Mouse (Mus musculus) thymus, adult 2 months (tissue): ENCODE measurements around the gene Grn. TPM values are rescaled to one million over a fixed set of nuclear protein-coding genes. Genes with fewer than 3 reads are reported as not detected.

Experiments
- DNase-seq: peaks from one replicate; pipeline ENCODE4 v3.0.0; 2021
- H3K27ac ChIP-seq: fragments of 200-500 bp; 2 replicates; pipeline ENCODE4 v1.5.1; 2012; ENCODE audit warnings: low read length, control low read depth; ENCODE audit not compliant: control insufficient read depth, insufficient read depth
- H3K27me3 ChIP-seq: fragments of 200-500 bp; 2 replicates; pipeline ENCODE4 v1.6.1; 2012; ENCODE audit warnings: mild to moderate bottlenecking, low read length, moderate library complexity, mixed read lengths; ENCODE audit not compliant: control insufficient read depth, insufficient read depth
- H3K36me3 ChIP-seq: fragments of 200-500 bp; 2 replicates; pipeline ENCODE4 v1.6.1; 2012; ENCODE audit warnings: mild to moderate bottlenecking, low read length, moderate library complexity; ENCODE audit not compliant: control insufficient read depth, insufficient read depth
- H3K4me1 ChIP-seq: fragments of 200-500 bp; replicated peaks from 2 replicates; pipeline ENCODE4 v1.6.1; 2012; ENCODE audit warnings: low read length; ENCODE audit not compliant: control insufficient read depth, insufficient read depth
- H3K4me3 ChIP-seq: fragments of 200-500 bp; 2 replicates; pipeline ENCODE4 v1.5.1; 2012; ENCODE audit warnings: mild to moderate bottlenecking, low read length, control low read depth, moderate library complexity; ENCODE audit not compliant: control insufficient read depth, insufficient read depth
- CTCF ChIP-seq: fragments of 200-500 bp; IDR thresholded peaks from 2 replicates; pipeline ENCODE4 v1.5.1; 2012; ENCODE audit warnings: mild to moderate bottlenecking, control low read depth, low read length, moderate library complexity, borderline replicate concordance; ENCODE audit not compliant: control insufficient read depth, poor library complexity, insufficient read depth; ENCODE audit errors: extremely low read depth
- POLR2A ChIP-seq: fragments of 200-500 bp; IDR thresholded peaks from 2 replicates; pipeline ENCODE4 v1.6.1; 2012; ENCODE audit warnings: mild to moderate bottlenecking, low read length, control low read depth, moderate library complexity; ENCODE audit not compliant: control insufficient read depth, poor library complexity, insufficient read depth; ENCODE audit errors: extremely low read depth
- WGBS: fragments of 180-500 bp; shearing (Covaris S2); methylation state at CpG from one replicate; pipeline ENCODE4 v1.1.7; 2018; 5-methylcytosine and 5-hydroxymethylcytosine counted together
- polyA plus RNA-seq: library from polyadenylated mRNA; depleted of rRNA; stranded (reverse); fragments of >200 nt; gene quantifications from 2 replicates; pipeline ENCODE4 v1.2.3, GENCODE M21; 2012

The Grn gene
- polyA plus RNA-seq, 1 experiment = 151 TPM

DNA sequence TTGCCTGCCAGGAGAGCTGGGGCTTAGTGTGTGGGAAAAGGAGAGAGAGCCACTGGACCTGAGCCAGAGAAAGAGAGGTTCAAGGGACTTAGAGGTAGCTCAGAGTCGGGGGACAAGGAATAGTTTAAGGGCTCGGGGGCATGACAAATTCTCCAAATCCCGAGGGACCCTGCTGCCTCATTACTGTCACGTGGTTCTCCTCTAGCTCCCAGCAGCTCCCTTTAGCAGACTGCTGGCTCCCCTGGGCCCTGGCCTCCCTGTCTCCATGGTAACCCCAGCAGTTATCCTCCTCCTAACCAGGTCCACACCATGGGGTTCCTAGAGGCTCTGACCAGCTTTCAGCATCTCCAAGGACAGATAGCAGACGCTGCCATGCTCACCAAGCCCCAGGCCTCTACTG lies 34.9 kb upstream of the Grn start:
- no peaks in the 10 kb centered on the region for H3K36me3 ChIP-seq
- no peak for DNase-seq
- TF ChIP-seq CTCF (no peak), POLR2A (no peak)
- no peak overlapping the region for H3K4me3 ChIP-seq
- no peak overlapping the region for H3K27ac ChIP-seq
- peaks cover 16% of the 10 kb centered on the region for H3K4me1 ChIP-seq
- peaks cover 8% of the 10 kb centered on the region; the same call in 1 of the 2 replicates for H3K27me3 ChIP-seq
- WGBS = 41% methylated on average over 5 of the region's 5 CpGs

DNA sequence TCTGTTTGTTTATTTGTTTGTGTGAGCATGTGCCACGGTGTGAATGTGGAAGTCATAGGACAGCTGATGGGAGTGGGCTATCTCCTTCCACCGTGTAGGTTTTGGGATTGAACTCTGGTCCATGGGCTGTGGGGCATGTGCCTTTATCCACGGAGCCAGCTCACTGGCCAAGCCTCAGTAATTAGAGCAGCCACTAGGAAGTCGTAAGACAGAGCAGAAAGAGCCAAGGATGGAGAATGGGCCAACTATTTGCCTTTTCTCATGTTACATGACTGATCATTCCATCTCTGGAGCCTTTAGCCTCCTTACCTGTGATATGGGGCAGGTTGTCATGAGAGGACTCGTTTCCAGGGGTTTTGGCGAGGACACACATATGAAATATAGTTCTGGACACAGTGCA lies 33.9 kb upstream of the Grn start:
- WGBS = 71% methylated on average over 6 of the region's 6 CpGs
- DNase-seq = no peak
- peaks cover 6% of the 10 kb centered on the region; the same call in 1 of the 2 replicates for H3K27me3 ChIP-seq
- TF ChIP-seq CTCF = no peak
- no peak for TF ChIP-seq POLR2A
- no peaks in the 10 kb centered on the region for H3K36me3 ChIP-seq
- no peak overlapping the region for H3K27ac ChIP-seq
- no peak overlapping the region for H3K4me3 ChIP-seq
- peaks cover 16% of the 10 kb centered on the region for H3K4me1 ChIP-seq

DNA sequence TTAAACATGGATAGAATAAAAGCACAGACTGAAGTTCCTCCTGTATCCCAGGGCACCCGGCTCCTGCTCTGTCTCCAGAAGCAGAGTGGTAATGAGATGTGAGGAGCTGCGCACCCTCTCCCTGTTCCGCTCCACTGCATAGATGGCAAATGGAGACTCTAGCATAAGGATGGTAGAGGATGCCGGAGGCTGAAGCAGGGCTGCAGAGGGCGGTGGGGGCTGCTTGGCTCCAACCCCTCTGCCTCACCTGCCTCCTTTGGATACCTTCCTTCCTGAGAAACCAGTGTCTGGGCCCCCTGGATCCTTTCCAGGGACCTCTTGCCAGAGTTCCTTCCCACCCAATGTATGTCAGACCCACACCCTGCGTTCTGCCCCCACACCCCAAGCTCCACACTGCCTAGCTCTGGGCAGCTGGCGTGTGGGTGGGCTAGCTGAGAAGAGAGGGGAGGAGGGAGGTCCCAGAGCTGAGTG lies 33.4 kb upstream of the Grn start:
- 85% methylated on average over 7 of the region's 7 CpGs for WGBS
- Histone ChIP-seq H3K36me3 (no peaks in the 10 kb centered on the region), H3K27ac (no peak overlapping the region), H3K4me1 (peaks cover 16% of the 10 kb centered on the region), H3K4me3 (no peak overlapping the region), H3K27me3 (peaks cover 6% of the 10 kb centered on the region; the same call in 1 of the 2 replicates)
- TF ChIP-seq CTCF (no peak), POLR2A (no peak)
- DNase-seq = no peak

GRCm38 (mm10) chr11:102398007-102398825 lies 31.9 kb upstream of the Grn start:
- no peak for DNase-seq
- H3K27me3 ChIP-seq = peaks cover 6% of the 10 kb centered on the region; the same call in 1 of the 2 replicates
- no peak for TF ChIP-seq POLR2A
- TF ChIP-seq CTCF = no peak
- 86% methylated on average over 20 of the region's 20 CpGs for WGBS
- H3K27ac ChIP-seq = no peak overlapping the region
- H3K4me1 ChIP-seq = peaks cover 8% of the 10 kb centered on the region
- no peak overlapping the region for H3K4me3 ChIP-seq
- no peaks in the 10 kb centered on the region for H3K36me3 ChIP-seq

DNA sequence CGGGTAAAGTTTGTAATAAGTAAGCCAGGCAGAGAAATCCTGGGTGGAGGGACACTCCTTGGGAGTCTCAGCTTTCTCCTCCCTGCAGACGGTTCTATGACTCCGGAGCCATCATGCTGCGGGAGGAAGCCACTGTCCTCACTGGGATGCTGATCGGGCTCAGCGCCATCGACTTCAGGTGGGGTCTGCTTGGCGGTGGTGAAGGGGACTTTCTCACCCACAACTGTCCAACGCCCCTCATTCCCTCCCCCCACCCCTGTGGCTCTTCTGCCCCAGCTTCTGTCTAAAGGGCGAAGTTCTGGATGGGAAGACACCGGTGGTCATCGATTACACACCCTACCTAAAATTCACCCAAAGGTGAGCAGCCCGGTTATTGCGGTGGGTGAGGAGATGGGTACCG lies 31.0 kb upstream of the Grn start:
- no peak overlapping the region for H3K4me3 ChIP-seq
- H3K36me3 ChIP-seq = no peaks in the 10 kb centered on the region
- H3K27me3 ChIP-seq = peaks cover 6% of the 10 kb centered on the region; the same call in 1 of the 2 replicates
- H3K4me1 ChIP-seq = peaks cover 2% of the 10 kb centered on the region
- H3K27ac ChIP-seq = no peak overlapping the region
- DNase-seq = no peak
- WGBS = 43% methylated on average over 15 of the region's 15 CpGs
- TF ChIP-seq CTCF = no peak
- no peak for TF ChIP-seq POLR2A

DNA sequence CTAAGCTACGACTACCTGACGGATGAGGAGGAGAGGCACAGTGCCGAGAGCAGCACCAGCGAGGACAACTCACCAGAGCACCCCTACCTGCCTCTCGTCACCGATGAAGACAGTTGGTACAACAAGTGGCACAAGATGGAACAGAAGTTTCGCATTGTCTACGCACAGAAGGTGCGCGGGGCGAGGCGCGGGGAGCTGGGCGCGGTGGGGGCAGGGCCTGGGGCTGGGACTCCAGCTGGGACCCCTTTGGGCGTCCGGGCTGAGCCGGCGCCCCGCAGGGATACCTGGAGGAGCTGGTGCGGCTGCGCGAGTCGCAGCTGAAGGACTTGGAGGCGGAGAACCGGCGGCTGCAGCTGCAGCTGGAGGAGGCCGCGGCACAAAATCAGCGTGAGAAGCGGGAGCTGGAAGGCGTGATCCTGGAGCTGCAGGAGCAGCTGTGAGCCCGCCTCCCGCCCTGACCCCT lies 30.5 kb upstream of the Grn start:
- H3K4me3 ChIP-seq = no peak overlapping the region
- peaks cover 6% of the 10 kb centered on the region; the same call in 1 of the 2 replicates for H3K27me3 ChIP-seq
- no peak overlapping the region for H3K27ac ChIP-seq
- TF ChIP-seq POLR2A (no peak), CTCF (no peak)
- no peak for DNase-seq
- H3K36me3 ChIP-seq = no peaks in the 10 kb centered on the region
- 11% methylated on average over 31 of the region's 34 CpGs for WGBS
- H3K4me1 ChIP-seq = no peaks in the 10 kb centered on the region
